Mouse (Mus musculus): ENCODE measurements at regions not wholly inside any gene's neighbourhood (a gene's known extent, or its start where the extent isn't known, plus 50 kb on each side); places are given as distances from the start of the nearest gene placed in this dataset.

DNA sequence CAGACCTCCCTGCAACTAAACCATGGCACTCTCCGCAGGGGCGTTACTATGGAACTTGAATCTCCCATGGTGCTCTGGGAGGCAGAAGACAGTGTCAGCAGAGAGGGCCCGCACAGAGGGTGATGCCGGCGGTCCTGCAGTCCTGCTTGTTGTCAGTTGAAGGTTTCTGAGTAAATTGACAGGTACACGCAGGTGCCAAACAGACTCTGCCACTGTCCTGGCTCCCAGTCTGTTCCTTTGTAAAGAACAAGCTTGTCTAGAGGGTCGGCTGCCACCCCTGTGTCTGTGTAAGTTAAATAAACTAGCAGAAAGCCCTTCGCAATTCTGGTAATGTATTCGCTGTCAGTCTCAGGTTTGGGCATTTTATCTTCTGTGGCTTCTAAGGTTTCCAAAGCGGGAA, 521.6 kb downstream of the Dok5 start:
- DNase-seq (ENCODE audit: low read depth, low spot score) = no peak
- TF ChIP-seq POLR2AphosphoS5 (IDR thresholded peaks at IDR 0.05; ENCODE audit: borderline replicate concordance, low read depth, low read length) (no peak), TCF12 (IDR thresholded peaks at IDR 0.05; ENCODE audit: low read depth, low read length) (no peak), TBP (IDR thresholded peaks at IDR 0.05; ENCODE audit: low read depth, low read length) (no peak), MAZ (IDR thresholded peaks at IDR 0.05; ENCODE audit: low read depth, low read length) (no peak), GABPA (IDR thresholded peaks at IDR 0.05; ENCODE audit: low read depth, low read length) (no peak), BHLHE40 (IDR thresholded peaks at IDR 0.05; ENCODE audit: borderline replicate concordance, low read depth, low read length) (no peak), POLR2AphosphoS2 (IDR thresholded peaks at IDR 0.05; ENCODE audit: low read length) (no peak), RCOR1 (IDR thresholded peaks at IDR 0.05; ENCODE audit: low read depth, low read length) (no peak)
- Histone ChIP-seq H3K4me3 (ENCODE audit: control insufficient read depth in 1 of 2, insufficient read depth in 1 of 2, low read depth in 2 of 2, low read length in 2 of 2) (no peak overlapping the region), H3K36me3 (ENCODE audit: control insufficient read depth in 1 of 2, insufficient read depth in 2 of 2, low read length in 2 of 2) (no peaks in the 10 kb centered on the region), H3K9me3 (replicated peaks; ENCODE audit: insufficient read depth, low read length) (no peaks in the 10 kb centered on the region), H3K27me3 (ENCODE audit: control insufficient read depth in 1 of 2, insufficient read depth in 2 of 2, low read length in 2 of 2) (no peaks in the 10 kb centered on the region), H3K4me1 (ENCODE audit: control insufficient read depth in 1 of 2, insufficient read depth in 2 of 2, low read length in 2 of 2) (no peaks in the 10 kb centered on the region), H3K9ac (ENCODE audit: control insufficient read depth, low read depth, low read length, poor library complexity, severe bottlenecking) (no peak overlapping the region), H3K79me2 (ENCODE audit: control insufficient read depth, insufficient read depth, low read length, poor library complexity) (no peaks in the 10 kb centered on the region), H3K27ac (ENCODE audit: control insufficient read depth, low read depth, low read length) (no peak overlapping the region)

DNA sequence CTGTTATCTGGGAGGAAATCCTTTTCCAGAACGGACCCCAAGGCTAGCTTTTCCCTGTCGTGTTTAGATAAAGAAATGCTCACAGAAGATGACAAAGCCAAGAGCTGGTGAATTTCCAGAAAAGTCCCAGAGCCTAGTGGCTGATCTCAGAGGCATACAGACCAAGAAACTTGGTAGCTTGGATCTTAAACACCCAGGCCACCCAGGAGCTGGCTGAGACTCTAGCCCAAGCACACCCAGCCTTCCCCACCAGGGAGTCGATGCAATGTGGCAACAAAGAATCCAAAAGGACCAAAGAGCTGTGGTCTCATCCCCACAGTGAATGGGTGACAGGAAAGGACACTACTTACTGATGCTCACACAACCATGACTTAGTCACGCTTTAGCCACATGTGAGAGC, 513.8 kb downstream of the Dok5 start:
- Histone ChIP-seq H3K9ac (ENCODE audit: control insufficient read depth, low read depth, low read length, poor library complexity, severe bottlenecking) (no peak overlapping the region), H3K4me3 (ENCODE audit: control insufficient read depth in 1 of 2, insufficient read depth in 1 of 2, low read depth in 2 of 2, low read length in 2 of 2) (no peak overlapping the region), H3K4me1 (ENCODE audit: control insufficient read depth in 1 of 2, insufficient read depth in 2 of 2, low read length in 2 of 2) (no peaks in the 10 kb centered on the region), H3K27ac (ENCODE audit: control insufficient read depth, low read depth, low read length) (no peak overlapping the region), H3K79me2 (ENCODE audit: control insufficient read depth, insufficient read depth, low read length, poor library complexity) (no peaks in the 10 kb centered on the region), H3K36me3 (ENCODE audit: control insufficient read depth in 1 of 2, insufficient read depth in 2 of 2, low read length in 2 of 2) (no peaks in the 10 kb centered on the region), H3K9me3 (replicated peaks; ENCODE audit: insufficient read depth, low read length) (no peaks in the 10 kb centered on the region), H3K27me3 (ENCODE audit: control insufficient read depth in 1 of 2, insufficient read depth in 2 of 2, low read length in 2 of 2) (no peaks in the 10 kb centered on the region)
- DNase-seq (ENCODE audit: low read depth, low spot score) = no peak
- no peak for TF ChIP-seq KAT2A (conservative IDR thresholded peaks at IDR 0.05; ENCODE audit: low read depth, low read length)
- TF ChIP-seq EP300 (IDR thresholded peaks at IDR 0.05; ENCODE audit: low read depth in 1 of 2, low read length in 2 of 2) = no peak
- no peak for TF ChIP-seq MAX (IDR thresholded peaks at IDR 0.05; ENCODE audit: low read length)
- TF ChIP-seq RCOR1 (IDR thresholded peaks at IDR 0.05; ENCODE audit: low read depth, low read length) = no peak
- no peak for TF ChIP-seq ZMIZ1 (IDR thresholded peaks at IDR 0.05; ENCODE audit: low read depth, low read length)
- no peak for TF ChIP-seq GATA1 (IDR thresholded peaks at IDR 0.05; ENCODE audit: low read depth, low read length)
- no peak for TF ChIP-seq JUND (IDR thresholded peaks at IDR 0.05; ENCODE audit: low read depth, low read length)
- no peak for TF ChIP-seq ZKSCAN1 (IDR thresholded peaks at IDR 0.05; ENCODE audit: low read depth, low read length)
- no peak for TF ChIP-seq TAL1 (IDR thresholded peaks at IDR 0.05; ENCODE audit: low read length)
- no peak for TF ChIP-seq ZNF384 (IDR thresholded peaks at IDR 0.05; ENCODE audit: low read depth, low read length)
- no peak for TF ChIP-seq USF2 (IDR thresholded peaks at IDR 0.05; ENCODE audit: borderline replicate concordance in 1 of 2, insufficient read depth in 1 of 2, low read depth in 1 of 2, low read length in 2 of 2)
- no peak for TF ChIP-seq NRF1 (IDR thresholded peaks at IDR 0.05; ENCODE audit: insufficient read depth, low read depth, low read length, poor library complexity, severe bottlenecking)
- no peak for TF ChIP-seq BHLHE40 (IDR thresholded peaks at IDR 0.05; ENCODE audit: borderline replicate concordance, low read depth, low read length)
- TF ChIP-seq MXI1 (IDR thresholded peaks at IDR 0.05; ENCODE audit: low read depth, low read length) = no peak
- no peak for TF ChIP-seq TBP (IDR thresholded peaks at IDR 0.05; ENCODE audit: low read depth, low read length)
- TF ChIP-seq MYC (IDR thresholded peaks at IDR 0.05; ENCODE audit: low read depth, low read length) = no peak

Measured in MEL (cell line).